Mouse (Mus musculus) small intestine, adult 2 months (tissue): ENCODE results near the gene Thy1.

Source experiments
- CTCF ChIP-seq: fragments of 200-500 bp; IDR thresholded peaks from 2 replicates; pipeline ENCODE4 v1.5.1; 2012; ENCODE audit warnings: low read depth, mild to moderate bottlenecking, control low read depth, inconsistent platforms, low read length, moderate library complexity, mixed read lengths; ENCODE audit not compliant: insufficient replicate concordance, insufficient read length; ENCODE audit errors: extremely low read depth
- POLR2A ChIP-seq: fragments of 200-500 bp; IDR thresholded peaks from 2 replicates; pipeline ENCODE4 v1.6.1; 2012; ENCODE audit warnings: low read depth, mild to moderate bottlenecking, control low read depth, inconsistent platforms, low read length, moderate library complexity

GRCm38 (mm10) chr9:44017846-44018245, 25.3 kb upstream of the Thy1 start:
- TF ChIP-seq CTCF (no peak), POLR2A (no peak)
